Mouse (Mus musculus) right cerebral cortex, postnatal 4 days (tissue): ENCODE data around the gene Agtpbp1.
A peak's percentile ranks its signal among the peaks of the same experiment; 100 is the strongest.

ENCODE experiments used
- DNase-seq: peaks from one replicate; pipeline ENCODE4 v3.0.0-alpha.2; 2022

Gene Agtpbp1

GRCm38 (mm10) chr13:59412672-59413071, 172.4 kb downstream of the Agtpbp1 start:
- DNase-seq: no peak

- DNase-seq: no peak
These were observed 177.8 kb downstream of the Agtpbp1 start for GRCm38 (mm10) chr13:59407182-59407581.

GRCm38 (mm10) chr13:59402026-59402775, 182.8 kb downstream of the Agtpbp1 start:
- DNase-seq: peak; percentile 38

- peak; percentile 74 for DNase-seq
These were observed 187.5 kb downstream of the Agtpbp1 start for GRCm38 (mm10) chr13:59397571-59397970.
